Mouse (Mus musculus) neural tube, embryonic 15.5 days (tissue): Measurements from ENCODE around the gene Creb5. TPM values are rescaled to one million over a fixed set of nuclear protein-coding genes. Genes with fewer than 3 reads are reported as not detected.

Source experiments
- ATAC-seq: fragments of 200-750 bp; cut with Nextera tagmentation; 2 replicates; pipeline ENCODE4 v1.8.0; 2017; ENCODE audit warnings: mild to moderate bottlenecking, moderate TSS enrichment, moderate library complexity; ENCODE audit not compliant: low FRiP score
- H3K27ac ChIP-seq: fragments of 300-500 bp; sonication (generic); replicated peaks from 2 replicates; pipeline ENCODE4 v1.5.1; 2015; ENCODE audit warnings: mild to moderate bottlenecking, inconsistent platforms
- H3K27me3 ChIP-seq: fragments of 300-500 bp; sonication (generic); replicated peaks from 2 replicates; pipeline ENCODE4 v1.6.1; 2015; ENCODE audit warnings: inconsistent platforms
- H3K36me3 ChIP-seq: fragments of 300-500 bp; sonication (generic); 2 replicates; pipeline ENCODE4 v1.6.1; 2015; ENCODE audit warnings: inconsistent platforms
- H3K4me1 ChIP-seq: fragments of 300-500 bp; sonication (generic); 2 replicates; pipeline ENCODE4 v1.6.1; 2015; ENCODE audit warnings: inconsistent platforms
- H3K4me2 ChIP-seq: fragments of 300-500 bp; sonication (generic); 2 replicates; pipeline ENCODE4 v1.6.1; 2015; ENCODE audit warnings: inconsistent platforms, mild to moderate bottlenecking, moderate library complexity
- H3K4me3 ChIP-seq: fragments of 300-500 bp; sonication (generic); replicated peaks from 2 replicates; pipeline ENCODE4 v1.5.1; 2015; ENCODE audit warnings: mild to moderate bottlenecking, inconsistent platforms
- H3K9ac ChIP-seq: fragments of 300-500 bp; sonication (generic); replicated peaks from 2 replicates; pipeline ENCODE4 v1.6.1; 2015; ENCODE audit warnings: mild to moderate bottlenecking, inconsistent platforms
- H3K9me3 ChIP-seq: fragments of 300-500 bp; sonication (generic); replicated peaks from 2 replicates; pipeline ENCODE4 v1.6.1; 2016; ENCODE audit warnings: inconsistent platforms
- WGBS: fragments of 180-500 bp; shearing (Covaris S2); methylation state at CpG from one replicate; pipeline ENCODE4 v1.1.7; 2015; ENCODE audit warnings: mixed read lengths; 5-methylcytosine and 5-hydroxymethylcytosine counted together
- polyA plus RNA-seq: library from polyadenylated mRNA; unstranded; fragments of >200 nt; fragmentation: Nextera tagmentation; extraction: Ambion mirVana; gene quantifications from 2 replicates; pipeline ENCODE4 v1.2.1, GENCODE M21; 2015

Gene Creb5
- polyA plus RNA-seq, 1 experiment from 2014 or later = 5.7 TPM

GRCm38 (mm10) chr6:53449437-53450173 lies 162.5 kb downstream of the Creb5 start:
- Histone ChIP-seq H3K36me3 (no peaks in the 10 kb centered on the region), H3K4me3 (no peak overlapping the region), H3K9ac (no peak overlapping the region), H3K27me3 (peaks cover 4% of the 10 kb centered on the region; the same call in 1 of the 2 replicates), H3K27ac (no peak overlapping the region), H3K4me1 (peaks cover 34% of the 10 kb centered on the region), H3K4me2 (peak overlapping the region; percentile 23), H3K9me3 (no peaks in the 10 kb centered on the region)
- no peak for ATAC-seq
- WGBS = 37% methylated on average over 9 of the region's 9 CpGs

- no peaks in the 10 kb centered on the region for H3K9me3 ChIP-seq
- no peak overlapping the region for H3K9ac ChIP-seq
- H3K4me3 ChIP-seq = no peak overlapping the region
- peaks cover 4% of the 10 kb centered on the region; the same call in 1 of the 2 replicates for H3K27me3 ChIP-seq
- WGBS = 42% methylated on average over 3 of the region's 3 CpGs
- H3K27ac ChIP-seq = no peak overlapping the region
- peaks cover 34% of the 10 kb centered on the region for H3K4me1 ChIP-seq
- H3K4me2 ChIP-seq = no peak overlapping the region
- ATAC-seq = no peak
- H3K36me3 ChIP-seq = no peaks in the 10 kb centered on the region
These were observed 163.4 kb downstream of the Creb5 start for GRCm38 (mm10) chr6:53450494-53450893.

- H3K27ac ChIP-seq = no peak overlapping the region
- peaks cover 4% of the 10 kb centered on the region; the same call in 1 of the 2 replicates for H3K27me3 ChIP-seq
- no peak overlapping the region for H3K4me2 ChIP-seq
- 36% methylated on average over 6 of the region's 6 CpGs for WGBS
- peaks cover 34% of the 10 kb centered on the region for H3K4me1 ChIP-seq
- no peaks in the 10 kb centered on the region for H3K36me3 ChIP-seq
- H3K9ac ChIP-seq = no peak overlapping the region
- no peak for ATAC-seq
- no peak overlapping the region for H3K4me3 ChIP-seq
- H3K9me3 ChIP-seq = no peaks in the 10 kb centered on the region
These were observed 165.2 kb downstream of the Creb5 start for GRCm38 (mm10) chr6:53452240-53452639.

- Histone ChIP-seq H3K4me2 (no peak overlapping the region), H3K36me3 (no peaks in the 10 kb centered on the region), H3K27ac (no peak overlapping the region), H3K27me3 (peaks cover 4% of the 10 kb centered on the region; the same call in 1 of the 2 replicates), H3K4me1 (peaks cover 16% of the 10 kb centered on the region), H3K4me3 (no peak overlapping the region), H3K9ac (no peak overlapping the region), H3K9me3 (no peaks in the 10 kb centered on the region)
- no peak for ATAC-seq
- WGBS = 63% methylated on average over 4 of the region's 4 CpGs
These were observed 168.4 kb downstream of the Creb5 start for GRCm38 (mm10) chr6:53455442-53455841.

GRCm38 (mm10) chr6:53456111-53456510 lies 169.0 kb downstream of the Creb5 start:
- no peak for ATAC-seq
- peaks cover 4% of the 10 kb centered on the region; the same call in 1 of the 2 replicates for H3K27me3 ChIP-seq
- peaks cover 10% of the 10 kb centered on the region for H3K4me1 ChIP-seq
- H3K4me3 ChIP-seq = no peak overlapping the region
- 93% methylated on average over 5 of the region's 5 CpGs for WGBS
- H3K9ac ChIP-seq = no peak overlapping the region
- no peaks in the 10 kb centered on the region for H3K9me3 ChIP-seq
- H3K4me2 ChIP-seq = no peak overlapping the region
- no peaks in the 10 kb centered on the region for H3K36me3 ChIP-seq
- H3K27ac ChIP-seq = no peak overlapping the region

- no peaks in the 10 kb centered on the region for H3K27me3 ChIP-seq
- H3K27ac ChIP-seq = no peak overlapping the region
- ATAC-seq = no peak
- no peak overlapping the region for H3K9ac ChIP-seq
- H3K4me3 ChIP-seq = no peak overlapping the region
- H3K4me1 ChIP-seq = no peaks in the 10 kb centered on the region
- no peaks in the 10 kb centered on the region for H3K36me3 ChIP-seq
- H3K4me2 ChIP-seq = no peak overlapping the region
- H3K9me3 ChIP-seq = no peaks in the 10 kb centered on the region
- WGBS = 93% methylated on average over 6 of the region's 6 CpGs
These were observed 173.1 kb downstream of the Creb5 start for GRCm38 (mm10) chr6:53459995-53460747.

- H3K4me1 ChIP-seq = no peaks in the 10 kb centered on the region
- H3K4me3 ChIP-seq = no peak overlapping the region
- no peaks in the 10 kb centered on the region for H3K36me3 ChIP-seq
- H3K27ac ChIP-seq = no peak overlapping the region
- 92% methylated on average over 6 of the region's 6 CpGs for WGBS
- no peak for ATAC-seq
- no peaks in the 10 kb centered on the region for H3K27me3 ChIP-seq
- H3K4me2 ChIP-seq = no peak overlapping the region
- no peak overlapping the region for H3K9ac ChIP-seq
- H3K9me3 ChIP-seq = no peaks in the 10 kb centered on the region
These were observed 174.0 kb downstream of the Creb5 start for GRCm38 (mm10) chr6:53461056-53461455.

GRCm38 (mm10) chr6:53461775-53462770 lies 175.0 kb downstream of the Creb5 start:
- no peaks in the 10 kb centered on the region for H3K27me3 ChIP-seq
- H3K4me3 ChIP-seq = no peak overlapping the region
- H3K36me3 ChIP-seq = no peaks in the 10 kb centered on the region
- H3K27ac ChIP-seq = no peak overlapping the region
- H3K9me3 ChIP-seq = no peaks in the 10 kb centered on the region
- no peaks in the 10 kb centered on the region for H3K4me1 ChIP-seq
- H3K4me2 ChIP-seq = no peak overlapping the region
- H3K9ac ChIP-seq = no peak overlapping the region
- no peak for ATAC-seq
- 59% methylated on average over 12 of the region's 12 CpGs for WGBS

GRCm38 (mm10) chr6:53462802-53463201 lies 175.7 kb downstream of the Creb5 start:
- Histone ChIP-seq H3K27ac (no peak overlapping the region), H3K36me3 (no peaks in the 10 kb centered on the region), H3K4me1 (no peaks in the 10 kb centered on the region), H3K9ac (no peak overlapping the region), H3K4me2 (no peak overlapping the region), H3K4me3 (no peak overlapping the region), H3K27me3 (no peaks in the 10 kb centered on the region), H3K9me3 (no peaks in the 10 kb centered on the region)
- ATAC-seq = no peak
- 68% methylated on average over 7 of the region's 7 CpGs for WGBS

- H3K36me3 ChIP-seq = no peaks in the 10 kb centered on the region
- WGBS = 68% methylated on average over 6 of the region's 6 CpGs
- H3K27me3 ChIP-seq = no peaks in the 10 kb centered on the region
- no peak overlapping the region for H3K4me3 ChIP-seq
- no peak overlapping the region for H3K4me2 ChIP-seq
- no peak overlapping the region for H3K27ac ChIP-seq
- ATAC-seq = no peak
- no peaks in the 10 kb centered on the region for H3K4me1 ChIP-seq
- H3K9me3 ChIP-seq = no peaks in the 10 kb centered on the region
- H3K9ac ChIP-seq = no peak overlapping the region
These were observed 176.3 kb downstream of the Creb5 start for GRCm38 (mm10) chr6:53463261-53463813.

- 87% methylated on average over 4 of the region's 4 CpGs for WGBS
These were observed 182.1 kb downstream of the Creb5 start for GRCm38 (mm10) chr6:53469204-53469603.

More at GRCm38 (mm10) chr6:53469204-53469603, 182.1 kb downstream of the Creb5 start:
- Histone ChIP-seq H3K4me2 (no peak overlapping the region), H3K27ac (no peak overlapping the region), H3K36me3 (no peaks in the 10 kb centered on the region), H3K9me3 (no peaks in the 10 kb centered on the region), H3K27me3 (no peaks in the 10 kb centered on the region), H3K4me3 (no peak overlapping the region), H3K9ac (no peak overlapping the region), H3K4me1 (peaks cover 9% of the 10 kb centered on the region; the same call in 1 of the 2 replicates)
- ATAC-seq = no peak
